Mouse (Mus musculus) MEL (cell line): Measurements from ENCODE around the gene Fam172a. TPM values are rescaled to one million over a fixed set of nuclear protein-coding genes. Genes with fewer than 3 reads are reported as not detected.

Experiments
- DNase-seq: peaks from one replicate; pipeline ENCODE4 v3.0.0; 2011; ENCODE audit warnings: low read depth, low spot score
- H3K27ac ChIP-seq: 2 replicates; pipeline ENCODE4 v1.5.1; 2012; ENCODE audit warnings: low read depth, mild to moderate bottlenecking, control low read depth, low read length, moderate library complexity; ENCODE audit not compliant: control insufficient read depth
- H3K27me3 ChIP-seq, 2 experiments: fragments of 150-350 bp in 1 of 2; sonication (generic) in 1 of 2; 2 replicates each; pipeline ENCODE4 v1.6.1; 2012; ENCODE audit warnings: low read length in 2 of 2, mild to moderate bottlenecking in 2 of 2, improper control_type of control experiment in 1 of 2, moderate library complexity in 1 of 2; ENCODE audit not compliant: insufficient read depth in 2 of 2, control insufficient read depth in 1 of 2
- H3K36me3 ChIP-seq, 2 experiments: 2 replicates each; pipeline ENCODE4 v1.6.1; 2012 to 2014; ENCODE audit warnings: low read length in 2 of 2, improper control_type of control experiment in 1 of 2, inconsistent platforms in 1 of 2, mild to moderate bottlenecking in 1 of 2; ENCODE audit not compliant: insufficient read depth in 2 of 2, control insufficient read depth in 1 of 2
- H3K4me1 ChIP-seq, 2 experiments: fragments of 150-350 bp in 1 of 2; sonication (generic) in 1 of 2; 2 replicates each; pipeline ENCODE4 v1.6.1; 2012; ENCODE audit warnings: low read length in 2 of 2, improper control_type of control experiment in 1 of 2, mild to moderate bottlenecking in 1 of 2; ENCODE audit not compliant: insufficient read depth in 2 of 2, control insufficient read depth in 1 of 2
- H3K4me3 ChIP-seq, 2 experiments: fragments of 150-350 bp in 1 of 2; sonication (generic) in 1 of 2; 2 replicates each; pipeline ENCODE4 v1.5.1; 2012; ENCODE audit warnings: low read depth in 2 of 2, low read length in 2 of 2, mild to moderate bottlenecking in 2 of 2, moderate library complexity in 2 of 2, control low read depth in 1 of 2, improper control_type of control experiment in 1 of 2; ENCODE audit not compliant: control insufficient read depth in 1 of 2, insufficient read depth in 1 of 2
- H3K79me2 ChIP-seq: 2 replicates; pipeline ENCODE4 v1.6.1; 2012; ENCODE audit warnings: mild to moderate bottlenecking, low read length, moderate library complexity; ENCODE audit not compliant: control insufficient read depth, poor library complexity, insufficient read depth
- H3K9ac ChIP-seq: 2 replicates; pipeline ENCODE4 v1.6.1; 2012; ENCODE audit warnings: low read depth, mild to moderate bottlenecking, control low read depth, low read length, moderate library complexity; ENCODE audit not compliant: control insufficient read depth, poor library complexity, severe bottlenecking
- H3K9me3 ChIP-seq: fragments of 150-350 bp; sonication (generic); replicated peaks from 2 replicates; pipeline ENCODE4 v1.6.1; 2012; ENCODE audit warnings: mild to moderate bottlenecking, low read length, improper control_type of control experiment, moderate library complexity; ENCODE audit not compliant: insufficient read depth
- CHD2 ChIP-seq: IDR thresholded peaks from 2 replicates; pipeline ENCODE4 v1.6.1; 2011; ENCODE audit warnings: low read length, improper control_type of control experiment
- CTCF ChIP-seq, 3 experiments: IDR thresholded peaks in 2 of 3; conservative IDR thresholded peaks in 1 of 3; 2 replicates each; pipeline ENCODE4 v1.5.1; 2011 to 2012; ENCODE audit warnings: low read length in 3 of 3, low read depth in 2 of 3, mild to moderate bottlenecking in 2 of 3, improper control_type of control experiment in 1 of 3, inconsistent platforms in 1 of 3, mixed read lengths in 1 of 3, moderate library complexity in 1 of 3; ENCODE audit not compliant: control insufficient read depth in 1 of 3, insufficient read depth in 1 of 3, poor library complexity in 1 of 3, severe bottlenecking in 1 of 3
- ELF1 ChIP-seq: IDR thresholded peaks from 2 replicates; pipeline ENCODE4 v1.6.1; 2014; ENCODE audit warnings: low read depth, mild to moderate bottlenecking, inconsistent platforms, low read length, improper control_type of control experiment, moderate library complexity
- EP300 ChIP-seq, 2 experiments: IDR thresholded peaks; 2 replicates each; pipeline ENCODE4 v1.6.1; 2011; ENCODE audit warnings: improper control_type of control experiment in 2 of 2, low read length in 2 of 2, low read depth in 1 of 2, mild to moderate bottlenecking in 1 of 2
- ETS1 ChIP-seq: IDR thresholded peaks from 2 replicates; pipeline ENCODE4 v1.6.1; 2012; ENCODE audit warnings: low read depth, mild to moderate bottlenecking, inconsistent platforms, low read length, improper control_type of control experiment, moderate library complexity
- HCFC1 ChIP-seq: IDR thresholded peaks from 2 replicates; pipeline ENCODE4 v1.6.1; 2012; ENCODE audit warnings: low read depth, mild to moderate bottlenecking, inconsistent platforms, low read length, improper control_type of control experiment, moderate library complexity
- MAZ ChIP-seq: IDR thresholded peaks from 2 replicates; pipeline ENCODE4 v1.6.1; 2012; ENCODE audit warnings: low read depth, mild to moderate bottlenecking, inconsistent platforms, low read length, improper control_type of control experiment
- MXI1 ChIP-seq: IDR thresholded peaks from 2 replicates; pipeline ENCODE4 v1.6.1; 2011; ENCODE audit warnings: mild to moderate bottlenecking, low read depth, low read length, improper control_type of control experiment
- MYB ChIP-seq: IDR thresholded peaks from 2 replicates; pipeline ENCODE4 v1.6.1; 2011; ENCODE audit warnings: mild to moderate bottlenecking, low read depth, low read length, improper control_type of control experiment
- POLR2A ChIP-seq, 2 experiments: IDR thresholded peaks; 2 replicates each; pipeline ENCODE4 v1.6.1; 2011 to 2012; ENCODE audit warnings: low read length in 2 of 2, mild to moderate bottlenecking in 2 of 2, control low read depth in 1 of 2, improper control_type of control experiment in 1 of 2, low read depth in 1 of 2, moderate library complexity in 1 of 2; ENCODE audit not compliant: control insufficient read depth in 1 of 2, insufficient read depth in 1 of 2, poor library complexity in 1 of 2
- POLR2AphosphoS2 ChIP-seq: IDR thresholded peaks from 2 replicates; pipeline ENCODE4 v1.6.1; 2011; ENCODE audit warnings: low read length, improper control_type of control experiment
- RAD21 ChIP-seq: IDR thresholded peaks from 2 replicates; pipeline ENCODE4 v1.6.1; 2011; ENCODE audit warnings: mild to moderate bottlenecking, low read depth, low read length, improper control_type of control experiment
- RCOR1 ChIP-seq: IDR thresholded peaks from 2 replicates; pipeline ENCODE4 v1.6.1; 2012; ENCODE audit warnings: low read depth, mild to moderate bottlenecking, inconsistent platforms, low read length, improper control_type of control experiment
- SIN3A ChIP-seq: IDR thresholded peaks from 2 replicates; pipeline ENCODE4 v1.6.1; 2012; ENCODE audit warnings: low read length, improper control_type of control experiment, inconsistent platforms
- UBTF ChIP-seq: IDR thresholded peaks from 2 replicates; pipeline ENCODE4 v1.6.1; 2012; ENCODE audit warnings: low read depth, mild to moderate bottlenecking, inconsistent platforms, low read length, improper control_type of control experiment, moderate library complexity, borderline replicate concordance; ENCODE audit not compliant: insufficient read depth
- USF1 ChIP-seq: IDR thresholded peaks from 2 replicates; pipeline ENCODE4 v1.6.1; 2014; ENCODE audit warnings: low read depth, mild to moderate bottlenecking, inconsistent platforms, low read length, improper control_type of control experiment, moderate library complexity
- ZC3H11A ChIP-seq: IDR thresholded peaks from 2 replicates; pipeline ENCODE4 v1.6.1; 2012; ENCODE audit warnings: low read depth, mild to moderate bottlenecking, inconsistent platforms, low read length, improper control_type of control experiment
- polyA plus RNA-seq, 2 experiments: library from polyadenylated mRNA; stranded (reverse) in 1 of 2; unstranded in 1 of 2; fragments of >175 nt in 1 of 2; fragments of >200 nt in 1 of 2; gene quantifications; 2 replicates each; pipeline versions ENCODE4 v1.2.1 to v1.2.4; 2012; ENCODE audit warnings: low replicate concordance in 2 of 2, low read depth in 1 of 2; ENCODE audit not compliant: insufficient read length in 2 of 2, insufficient read depth in 1 of 2, missing spikeins in 1 of 2
- total RNA-seq: library from RNA; depleted of rRNA; stranded (reverse); fragments of 300-350 nt; gene quantifications from 2 replicates; pipeline ENCODE4 v1.2.3, GENCODE M21; 2012

Fam172a gene
- total and polyA plus RNA-seq, 3 experiments: 13.4 to 358 (median 19.6) TPM

GRCm38 (mm10) chr13:78187833-78188232 is 486.0 kb downstream of the Fam172a start:
- TF ChIP-seq CHD2 (no peak), ZC3H11A (no peak), RAD21 (no peak), UBTF (no peak), EP300 (IDR thresholded peaks at IDR 0.05; ENCODE audit: low read depth in 1 of 2, low read length in 2 of 2) (no peak), POLR2AphosphoS2 (no peak), ELF1 (no peak), MAZ (no peak), RCOR1 (no peak), MYB (no peak), MXI1 (no peak), ETS1 (no peak), CTCF (IDR thresholded peaks at IDR 0.05 in 2 of 3, conservative IDR thresholded peaks at IDR 0.05 in 1 of 3; ENCODE audit: control insufficient read depth in 1 of 3, insufficient read depth in 1 of 3, low read depth in 2 of 3, low read length in 3 of 3, poor library complexity in 1 of 3, severe bottlenecking in 1 of 3) (no peak), HCFC1 (no peak), POLR2A (IDR thresholded peaks at IDR 0.05; ENCODE audit: control insufficient read depth in 1 of 2, insufficient read depth in 1 of 2, low read depth in 1 of 2, low read length in 2 of 2, poor library complexity in 1 of 2) (no peak), SIN3A (no peak)
- Histone ChIP-seq H3K27me3 (no peaks in the 10 kb centered on the region), H3K4me1 (no peaks in the 10 kb centered on the region), H3K27ac (no peak overlapping the region), H3K9ac (no peak overlapping the region), H3K4me3 (no peak overlapping the region), H3K79me2 (no peaks in the 10 kb centered on the region), H3K36me3 (no peaks in the 10 kb centered on the region), H3K9me3 (no peaks in the 10 kb centered on the region)
- no peak for DNase-seq

- Histone ChIP-seq H3K4me3 (no peak overlapping the region), H3K9me3 (no peaks in the 10 kb centered on the region), H3K9ac (no peak overlapping the region), H3K79me2 (no peaks in the 10 kb centered on the region), H3K4me1 (no peaks in the 10 kb centered on the region), H3K27ac (no peak overlapping the region), H3K27me3 (no peaks in the 10 kb centered on the region), H3K36me3 (no peaks in the 10 kb centered on the region)
- no peak for DNase-seq
- no peak for TF ChIP-seq UBTF
- TF ChIP-seq USF1: no peak
- no peak for TF ChIP-seq MXI1
Observed at GRCm38 (mm10) chr13:78189586-78189985, 487.8 kb downstream of the Fam172a start.
